Mouse (Mus musculus) cerebellum, adult 2 months (tissue): ENCODE measurements around the gene Lypd8.

Experiments
- CTCF ChIP-seq: fragments of 200-500 bp; IDR thresholded peaks from 2 replicates; pipeline ENCODE4 v1.5.1; 2011; ENCODE audit warnings: low read depth, mild to moderate bottlenecking, control low read depth, low read length, moderate library complexity, borderline replicate concordance; ENCODE audit not compliant: insufficient read depth
- POLR2A ChIP-seq: fragments of 200-500 bp; IDR thresholded peaks from 2 replicates; pipeline ENCODE4 v1.6.1; 2011; ENCODE audit warnings: low read length, control low read depth, borderline replicate concordance; ENCODE audit not compliant: insufficient read depth

DNA sequence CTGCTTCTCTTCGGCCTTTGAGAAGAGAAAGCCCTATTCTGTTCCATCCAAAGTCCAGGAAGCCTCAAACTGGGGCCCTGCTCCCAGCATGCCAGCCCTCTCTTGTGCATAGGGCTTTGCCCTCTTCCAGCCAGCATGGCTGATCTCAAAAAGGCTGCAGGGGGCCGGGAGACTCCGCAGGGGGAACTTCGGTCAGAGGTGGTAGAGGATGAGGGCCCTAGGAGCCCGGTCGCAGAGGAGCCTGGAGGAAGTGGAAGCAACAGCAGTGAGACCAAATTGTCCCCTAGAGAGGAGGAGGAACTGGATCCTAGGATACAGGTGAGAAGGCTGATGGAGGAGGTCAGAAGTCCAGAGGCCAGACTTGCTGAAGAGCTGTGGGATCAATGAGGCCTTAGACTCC, 47.3 kb upstream of the Lypd8 start:
- TF ChIP-seq POLR2A (no peak), CTCF (no peak)
